Mouse (Mus musculus): ENCODE data around the gene Fam25c. TPM values are rescaled to one million over a fixed set of nuclear protein-coding genes. Genes with fewer than 3 reads are reported as not detected.
A peak's percentile ranks its signal among the peaks of the same experiment; 100 is the strongest.

The Fam25c gene
- polyA plus RNA-seq, 1 experiment from 2014 or later: 23.6 TPM

DNA sequence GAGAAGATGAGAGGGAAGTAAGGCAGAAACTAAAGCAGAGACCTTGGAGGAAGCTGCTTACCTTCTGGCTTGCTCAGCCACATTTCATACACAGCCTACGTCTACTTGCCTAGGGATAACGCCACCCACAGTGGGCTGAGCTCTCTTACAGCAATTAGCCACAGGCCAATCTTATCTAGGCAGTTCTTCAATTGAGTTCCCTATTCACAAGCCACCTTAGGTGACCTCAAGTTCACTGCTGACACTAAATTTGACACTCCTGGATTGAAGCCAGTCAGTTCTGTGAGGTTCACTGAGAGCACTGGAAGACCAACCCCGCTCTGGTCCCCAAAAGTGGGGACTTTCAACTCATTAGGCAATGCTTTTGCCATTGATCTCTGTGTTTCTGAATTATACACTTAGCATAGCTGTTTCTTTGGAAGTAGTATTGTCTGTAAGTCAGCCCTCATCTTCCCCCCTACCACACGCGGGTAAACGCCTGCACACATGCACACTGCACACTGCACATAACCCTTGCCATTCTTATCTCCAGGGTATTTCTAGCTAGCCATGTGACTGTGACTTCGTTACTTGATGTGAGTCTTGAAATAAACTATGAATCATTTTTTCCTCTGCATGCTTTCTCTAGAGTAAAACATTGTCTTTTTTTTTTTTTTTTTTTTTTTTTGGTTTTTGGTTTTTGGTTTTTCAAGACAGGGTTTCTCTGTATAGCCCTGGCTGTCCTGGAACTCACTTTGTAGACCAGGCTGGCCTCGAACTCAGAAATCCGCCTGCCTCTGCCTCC lies 27.9 kb upstream of the Fam25c start:
- no peaks in the 10 kb centered on the region for H3K36me3 ChIP-seq (ENCODE audit: control insufficient read depth, insufficient read depth, low read length)
- H3K4me2 ChIP-seq (ENCODE audit: low read depth, low read length): no peak overlapping the region
- no peak for ATAC-seq (ENCODE audit: insufficient read depth, low FRiP score)
- H3K27me3 ChIP-seq (ENCODE audit: control insufficient read depth, insufficient read depth, low read length): no peaks in the 10 kb centered on the region
- no peak overlapping the region for H3K4me3 ChIP-seq (replicated peaks; ENCODE audit: low read length)
- no peak overlapping the region for H3K9ac ChIP-seq (ENCODE audit: low read length)
- no peak overlapping the region for H3K27ac ChIP-seq (ENCODE audit: low read length)
- peaks cover 9% of the 10 kb centered on the region for H3K4me1 ChIP-seq (ENCODE audit: control insufficient read depth, insufficient read depth, low read length)
- 92% methylated on average over 9 of the region's 9 CpGs for WGBS
- no peaks in the 10 kb centered on the region for H3K9me3 ChIP-seq (replicated peaks; ENCODE audit: control insufficient read depth, low read length)

DNA sequence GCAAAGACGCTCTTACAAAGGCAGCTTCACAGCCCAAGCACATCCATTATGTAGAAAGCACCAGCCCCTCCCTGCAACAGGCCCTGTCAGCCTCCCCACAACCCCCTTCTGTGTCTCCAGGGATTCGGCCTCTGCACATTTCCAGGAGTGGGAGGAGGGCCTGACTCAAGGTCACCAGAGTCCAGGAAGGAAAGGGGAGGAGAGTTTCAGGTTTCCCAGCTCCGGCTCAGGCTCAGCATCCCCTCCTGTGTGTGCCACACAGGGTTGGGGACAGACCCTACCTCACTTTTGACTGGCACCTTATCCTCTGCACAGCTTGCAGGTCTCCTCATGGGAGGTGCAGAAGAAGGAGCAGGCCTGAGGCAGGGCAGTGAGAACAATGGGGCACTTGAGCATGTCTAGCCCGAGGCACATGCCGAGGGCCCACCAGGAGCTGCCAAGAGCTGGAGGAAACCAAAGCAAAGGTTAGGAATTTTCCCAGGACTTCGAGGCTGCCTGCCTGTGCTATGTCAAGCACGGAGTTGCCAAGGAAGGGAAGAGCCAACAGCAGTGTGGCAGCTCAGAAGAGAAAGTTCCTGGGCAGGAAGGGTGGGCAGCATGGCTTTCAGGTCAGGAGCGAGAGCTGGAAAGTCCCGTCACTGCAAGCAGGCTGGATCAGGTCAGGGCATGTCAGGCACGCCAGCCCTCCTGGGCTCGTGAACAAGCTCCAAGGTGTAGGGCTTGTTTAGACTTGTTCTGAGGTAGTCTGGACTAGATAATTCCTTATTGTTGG lies 23.5 kb upstream of the Fam25c start:
- H3K36me3 ChIP-seq (ENCODE audit: control insufficient read depth, insufficient read depth, low read length): no peaks in the 10 kb centered on the region
- H3K4me1 ChIP-seq (ENCODE audit: control insufficient read depth, insufficient read depth, low read length): peaks cover 21% of the 10 kb centered on the region
- H3K27ac ChIP-seq (ENCODE audit: low read length): peak overlapping the region; percentile 79
- WGBS: 36% methylated on average over 11 of the region's 11 CpGs
- H3K9me3 ChIP-seq (replicated peaks; ENCODE audit: control insufficient read depth, low read length): no peaks in the 10 kb centered on the region
- H3K4me2 ChIP-seq (ENCODE audit: low read depth, low read length): no peak overlapping the region
- H3K9ac ChIP-seq (ENCODE audit: low read length): peak overlapping the region; percentile 17; the same call in 1 of the 2 replicates
- H3K4me3 ChIP-seq (replicated peaks; ENCODE audit: low read length): no peak overlapping the region
- peak; percentile 51 for ATAC-seq (ENCODE audit: insufficient read depth, low FRiP score)
- H3K27me3 ChIP-seq (ENCODE audit: control insufficient read depth, insufficient read depth, low read length): no peaks in the 10 kb centered on the region

DNA sequence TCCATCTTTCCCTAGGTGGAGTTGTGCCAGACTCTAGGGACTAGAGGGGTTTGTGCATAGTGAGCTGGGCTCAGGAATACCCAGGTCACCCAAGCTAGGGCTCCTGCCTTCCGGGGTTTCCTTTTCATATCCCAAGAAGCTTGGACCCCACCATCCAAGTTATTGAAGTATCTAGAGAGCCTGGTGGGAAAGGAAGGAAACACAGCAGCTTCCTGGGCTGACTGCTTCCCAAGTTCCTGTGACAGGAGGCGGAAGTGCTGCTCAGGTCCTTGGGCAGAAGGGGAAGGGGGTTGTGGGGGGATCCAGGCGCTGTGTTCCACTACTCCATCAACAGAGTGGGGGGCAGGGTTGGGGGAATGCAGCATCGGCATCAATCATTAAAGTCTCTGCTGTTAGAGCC lies 21.9 kb upstream of the Fam25c start:
- Histone ChIP-seq H3K4me2 (ENCODE audit: low read depth, low read length) (peak overlapping the region; percentile 5; the same call in 1 of the 2 replicates), H3K9ac (ENCODE audit: low read length) (no peak overlapping the region), H3K4me1 (ENCODE audit: control insufficient read depth, insufficient read depth, low read length) (peaks cover 21% of the 10 kb centered on the region), H3K27ac (ENCODE audit: low read length) (no peak overlapping the region), H3K9me3 (replicated peaks; ENCODE audit: control insufficient read depth, low read length) (no peaks in the 10 kb centered on the region), H3K27me3 (ENCODE audit: control insufficient read depth, insufficient read depth, low read length) (no peaks in the 10 kb centered on the region), H3K4me3 (replicated peaks; ENCODE audit: low read length) (no peak overlapping the region), H3K36me3 (ENCODE audit: control insufficient read depth, insufficient read depth, low read length) (no peaks in the 10 kb centered on the region)
- WGBS: 69% methylated on average over 4 of the region's 4 CpGs
- no peak for ATAC-seq (ENCODE audit: insufficient read depth, low FRiP score)

DNA sequence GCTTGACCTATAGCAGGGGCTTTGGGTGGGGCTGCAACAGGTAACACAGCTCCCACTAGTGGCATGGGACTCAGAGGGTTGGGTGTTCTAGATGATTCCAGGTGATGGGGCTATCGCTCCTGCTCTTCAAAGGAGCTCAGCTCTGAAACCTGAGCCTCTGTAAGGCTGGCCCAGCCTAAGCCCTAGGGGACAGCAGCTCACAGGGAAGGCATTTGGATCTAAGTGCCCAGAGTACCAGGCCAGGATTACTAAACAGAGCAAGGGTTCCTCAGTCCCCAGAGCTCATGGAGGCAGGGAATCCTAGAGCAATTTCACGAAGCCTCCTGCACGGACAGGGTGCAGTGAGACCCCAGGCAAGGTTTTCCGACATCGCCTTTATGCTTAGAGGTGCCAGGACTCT lies 20.7 kb upstream of the Fam25c start:
- peak overlapping the region; percentile 39; the same call in 1 of the 2 replicates for H3K9ac ChIP-seq (ENCODE audit: low read length)

DNA sequence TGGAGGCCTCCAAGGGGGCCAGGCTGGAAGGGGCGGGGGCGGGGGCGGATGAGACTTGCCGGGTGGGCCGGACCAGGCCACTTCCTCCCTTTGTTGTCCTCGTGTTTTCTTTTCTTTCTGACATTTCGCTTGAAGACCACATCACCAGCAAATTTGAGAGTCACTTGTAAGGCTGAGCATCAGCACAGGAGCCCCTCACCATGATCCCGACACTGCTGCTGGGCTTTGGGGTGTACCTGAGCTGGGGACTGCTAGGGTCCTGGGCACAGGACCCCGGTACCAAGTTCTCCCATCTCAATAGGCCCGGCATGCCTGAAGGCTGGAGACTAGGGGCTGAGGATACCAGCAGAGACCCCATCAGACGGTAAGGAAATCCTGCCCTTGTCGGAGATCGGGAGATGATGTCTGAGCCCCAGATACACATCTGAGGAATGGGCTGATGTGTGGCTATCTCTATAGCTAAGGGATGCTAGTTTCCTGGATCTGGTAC lies 20.2 kb upstream of the Fam25c start, which contains the start of gene Mmrn2:
Gene Mmrn2 (plus strand): TSS at position 51 of the 490 bp plus-strand sequence.
- peak within 1 kb of the TSS; percentile 17 for H3K4me2 ChIP-seq (ENCODE audit: low read depth, low read length)
- H3K9ac ChIP-seq (ENCODE audit: low read length): peak within 1 kb of the TSS; percentile 39; the same call in 1 of the 2 replicates
- no peak within 1 kb of the TSS for H3K27ac ChIP-seq (ENCODE audit: low read length)
- ATAC-seq (ENCODE audit: insufficient read depth, low FRiP score): no peak
- whole genome bisulfite sequencing: 76% methylated on average over 13 of the region's 13 CpGs
- H3K36me3 ChIP-seq (ENCODE audit: control insufficient read depth, insufficient read depth, low read length): no peaks in the 10 kb centered on the region
- peak within 1 kb of the TSS; percentile 25 for H3K4me3 ChIP-seq (replicated peaks; ENCODE audit: low read length)
- H3K4me1 ChIP-seq (ENCODE audit: control insufficient read depth, insufficient read depth, low read length): peaks cover 21% of the 10 kb centered on the region
- H3K9me3 ChIP-seq (replicated peaks; ENCODE audit: control insufficient read depth, low read length): no peaks in the 10 kb centered on the region
- no peaks in the 10 kb centered on the region for H3K27me3 ChIP-seq (ENCODE audit: control insufficient read depth, insufficient read depth, low read length)

More for the DNA sequence above, 20.7 kb upstream of the Fam25c start:
- peak overlapping the region; percentile 25 for H3K4me3 ChIP-seq (replicated peaks; ENCODE audit: low read length)
- H3K36me3 ChIP-seq (ENCODE audit: control insufficient read depth, insufficient read depth, low read length): no peaks in the 10 kb centered on the region
- WGBS: 79% methylated on average over 5 of the region's 5 CpGs
- H3K4me2 ChIP-seq (ENCODE audit: low read depth, low read length): peak overlapping the region; percentile 17; the same call in 1 of the 2 replicates
- no peak for ATAC-seq (ENCODE audit: insufficient read depth, low FRiP score)
- no peaks in the 10 kb centered on the region for H3K9me3 ChIP-seq (replicated peaks; ENCODE audit: control insufficient read depth, low read length)
- no peaks in the 10 kb centered on the region for H3K27me3 ChIP-seq (ENCODE audit: control insufficient read depth, insufficient read depth, low read length)
- H3K27ac ChIP-seq (ENCODE audit: low read length): no peak overlapping the region
- peaks cover 21% of the 10 kb centered on the region for H3K4me1 ChIP-seq (ENCODE audit: control insufficient read depth, insufficient read depth, low read length)

DNA sequence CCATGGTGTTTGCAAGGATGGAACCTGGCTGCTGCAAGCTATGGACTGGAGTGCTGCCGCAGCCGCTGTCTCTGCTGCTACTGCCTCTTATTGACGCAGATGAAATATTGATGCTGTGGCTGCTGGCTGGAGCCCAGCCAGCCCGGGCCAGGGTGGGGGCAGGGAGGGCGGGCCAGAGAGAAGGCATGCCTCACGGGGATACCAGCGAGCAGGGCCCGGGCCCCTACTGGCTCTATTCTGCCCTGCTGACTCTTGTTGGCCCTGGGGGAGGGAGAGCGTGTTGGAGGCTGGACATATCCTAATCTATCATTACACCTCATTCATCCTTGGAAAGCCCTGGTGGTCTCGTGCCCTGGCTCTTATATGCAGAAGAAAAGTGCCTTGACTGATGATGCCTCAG lies 19.3 kb upstream of the Fam25c start, which contains the start of gene Sncg:
Gene Sncg (minus strand): TSS at position 213 of the 400 bp plus-strand sequence.
- no peaks in the 10 kb centered on the region for H3K27me3 ChIP-seq (ENCODE audit: control insufficient read depth, insufficient read depth, low read length)
- H3K27ac ChIP-seq (ENCODE audit: low read length): no peak within 1 kb of the TSS
- no peak for ATAC-seq (ENCODE audit: insufficient read depth, low FRiP score)
- peak within 1 kb of the TSS; percentile 25 for H3K4me3 ChIP-seq (replicated peaks; ENCODE audit: low read length)
- no peaks in the 10 kb centered on the region for H3K36me3 ChIP-seq (ENCODE audit: control insufficient read depth, insufficient read depth, low read length)
- H3K4me1 ChIP-seq (ENCODE audit: control insufficient read depth, insufficient read depth, low read length): peaks cover 21% of the 10 kb centered on the region
- no peaks in the 10 kb centered on the region for H3K9me3 ChIP-seq (replicated peaks; ENCODE audit: control insufficient read depth, low read length)
- H3K9ac ChIP-seq (ENCODE audit: low read length): no peak within 1 kb of the TSS; the same call in 1 of the 2 replicates
- peak within 1 kb of the TSS; percentile 17; the same call in 1 of the 2 replicates for H3K4me2 ChIP-seq (ENCODE audit: low read depth, low read length)
- 11% methylated on average over 10 of the region's 10 CpGs for WGBS

DNA sequence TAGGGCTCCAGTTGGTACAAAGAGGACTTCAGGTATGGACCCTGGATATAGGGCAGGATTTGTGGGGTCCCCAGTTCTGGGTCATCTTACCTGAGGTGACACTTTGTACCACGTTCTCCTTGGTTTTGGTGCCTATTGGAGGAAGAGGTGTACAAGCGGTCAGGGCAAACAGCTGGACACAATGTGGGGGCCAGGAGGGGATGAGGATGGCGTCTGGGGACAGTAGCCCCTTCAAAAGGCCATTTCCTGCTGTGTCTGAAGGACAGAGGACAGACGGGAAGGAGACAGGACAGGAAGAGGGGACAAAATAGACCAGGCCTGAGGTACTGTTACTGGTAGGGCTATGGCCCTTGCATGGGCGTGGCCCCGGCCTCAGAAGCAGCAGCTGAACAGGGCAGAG lies 18.3 kb upstream of the Fam25c start:
- no peak for ATAC-seq (ENCODE audit: insufficient read depth, low FRiP score)
- Histone ChIP-seq H3K36me3 (ENCODE audit: control insufficient read depth, insufficient read depth, low read length) (no peaks in the 10 kb centered on the region), H3K4me3 (replicated peaks; ENCODE audit: low read length) (no peak overlapping the region), H3K27ac (ENCODE audit: low read length) (no peak overlapping the region), H3K9ac (ENCODE audit: low read length) (no peak overlapping the region), H3K4me2 (ENCODE audit: low read depth, low read length) (no peak overlapping the region), H3K9me3 (replicated peaks; ENCODE audit: control insufficient read depth, low read length) (no peaks in the 10 kb centered on the region), H3K27me3 (ENCODE audit: control insufficient read depth, insufficient read depth, low read length) (no peaks in the 10 kb centered on the region), H3K4me1 (ENCODE audit: control insufficient read depth, insufficient read depth, low read length) (peaks cover 17% of the 10 kb centered on the region)
- 75% methylated on average over 6 of the region's 6 CpGs for WGBS

DNA sequence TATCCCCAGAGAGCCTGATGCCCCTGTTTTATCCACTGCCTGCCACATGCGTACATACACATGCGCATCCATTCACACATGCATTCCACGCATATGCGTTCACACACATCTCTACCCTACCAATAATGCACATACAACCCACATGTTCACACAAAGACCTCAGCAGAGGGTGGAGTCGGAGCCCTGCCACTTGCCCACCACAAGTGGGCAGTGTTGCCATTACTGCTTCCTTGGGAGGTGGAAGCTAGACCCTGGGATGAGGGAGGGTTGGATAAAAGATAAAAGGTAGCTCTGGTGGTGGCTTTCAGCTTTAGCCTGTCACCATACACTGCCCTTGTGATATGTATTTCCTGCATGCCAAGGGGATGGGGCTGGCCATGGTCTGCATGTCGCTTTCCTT lies 17.4 kb upstream of the Fam25c start:
- H3K4me3 ChIP-seq (replicated peaks; ENCODE audit: low read length): no peak overlapping the region
- 89% methylated on average over 6 of the region's 6 CpGs for WGBS
- no peak overlapping the region for H3K9ac ChIP-seq (ENCODE audit: low read length)
- no peak for ATAC-seq (ENCODE audit: insufficient read depth, low FRiP score)
- H3K27ac ChIP-seq (ENCODE audit: low read length): no peak overlapping the region
- peaks cover 12% of the 10 kb centered on the region for H3K4me1 ChIP-seq (ENCODE audit: control insufficient read depth, insufficient read depth, low read length)
- H3K4me2 ChIP-seq (ENCODE audit: low read depth, low read length): no peak overlapping the region
- H3K27me3 ChIP-seq (ENCODE audit: control insufficient read depth, insufficient read depth, low read length): no peaks in the 10 kb centered on the region
- H3K9me3 ChIP-seq (replicated peaks; ENCODE audit: control insufficient read depth, low read length): no peaks in the 10 kb centered on the region
- no peaks in the 10 kb centered on the region for H3K36me3 ChIP-seq (ENCODE audit: control insufficient read depth, insufficient read depth, low read length)

DNA sequence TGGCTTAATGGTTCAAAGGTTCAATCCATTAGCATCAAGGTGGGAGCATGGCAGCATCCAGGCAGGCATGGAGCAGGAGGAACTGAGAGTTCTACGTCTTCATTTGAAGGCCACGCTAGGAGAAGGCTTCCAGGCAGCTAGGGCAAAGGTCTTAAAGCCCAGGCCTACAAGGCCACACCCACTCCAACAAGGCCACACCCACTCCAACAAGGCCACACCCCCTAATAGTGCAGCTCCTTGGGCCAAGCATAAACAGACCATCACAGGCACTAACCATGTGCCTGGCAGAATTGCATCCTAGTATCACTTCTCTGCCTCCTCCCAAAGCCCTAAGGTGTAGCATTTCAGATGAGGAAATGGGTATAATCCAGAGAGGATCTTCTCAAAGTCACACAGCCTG lies 16.5 kb upstream of the Fam25c start:
- 69% methylated on average over 2 of the region's 2 CpGs for WGBS
- no peak overlapping the region for H3K4me3 ChIP-seq (replicated peaks; ENCODE audit: low read length)
- no peak overlapping the region for H3K4me2 ChIP-seq (ENCODE audit: low read depth, low read length)
- no peak overlapping the region for H3K27ac ChIP-seq (ENCODE audit: low read length)
- H3K36me3 ChIP-seq (ENCODE audit: control insufficient read depth, insufficient read depth, low read length): no peaks in the 10 kb centered on the region
- H3K4me1 ChIP-seq (ENCODE audit: control insufficient read depth, insufficient read depth, low read length): peaks cover 12% of the 10 kb centered on the region
- no peak overlapping the region for H3K9ac ChIP-seq (ENCODE audit: low read length)
- H3K9me3 ChIP-seq (replicated peaks; ENCODE audit: control insufficient read depth, low read length): no peaks in the 10 kb centered on the region
- H3K27me3 ChIP-seq (ENCODE audit: control insufficient read depth, insufficient read depth, low read length): no peaks in the 10 kb centered on the region
- no peak for ATAC-seq (ENCODE audit: insufficient read depth, low FRiP score)
